Comparison of ENCODE assay signal across 8 mouse cellular contexts in genomic region chr17:17837919-17838701, GRCm38 (mm10). TPM values are rescaled to one million over a fixed set of nuclear protein-coding genes. Genes with fewer than 3 reads are reported as not detected.
DNase-seq lines count a peak whose midpoint lies in the region; ATAC-seq and TF ChIP-seq lines count a peak whose summit lies in the region.

No protein-coding gene starts in this region.

- intact Hi-C loops in heart, postnatal 25 days (cut with DNase I), result loop anchor here (5.0 to 10.0 kb wide), 4 partner anchors 51 to 463 kb away; partner anchors contain the start of gene Riok2

- ATAC-seq in forebrain, embryonic 15.5 days (replicated peaks), result peak; percentile 97
- peak; percentile 96 for ATAC-seq in lung, embryonic 14.5 days (ENCODE audit: insufficient read depth)

- H3K4me1 ChIP-seq in ES-E14 (ENCODE audit: control insufficient read depth in 2 of 2, insufficient read depth in 2 of 2, low read length in 2 of 2, poor library complexity in 1 of 2), result peaks cover 0 to 9% of the 10 kb centered on the region in 2 experiments; a peak in 3 of 4 replicates
- peaks cover 55% of the 10 kb centered on the region for H3K4me1 ChIP-seq in forebrain, embryonic 15.5 days
- H3K4me1 ChIP-seq in lung, embryonic 14.5 days (ENCODE audit: insufficient read depth), result peaks cover 26% of the 10 kb centered on the region
- H3K4me1 ChIP-seq in olfactory bulb, adult 2 months (ENCODE audit: control insufficient read depth, insufficient read depth, low read length), result peaks cover 4% of the 10 kb centered on the region; the same call in 1 of the 2 replicates
- H3K4me1 ChIP-seq in thymus, adult 2 months (replicated peaks; ENCODE audit: control insufficient read depth, insufficient read depth, low read length), result no peaks in the 10 kb centered on the region; the same call in 1 of the 2 replicates

- under 1% methylated on average over 43 of the region's 43 CpGs for WGBS in forebrain, embryonic 15.5 days
- under 1% methylated on average over 43 of the region's 43 CpGs for WGBS in lung, embryonic 14.5 days
- under 1% methylated on average over 43 of the region's 43 CpGs for WGBS in olfactory bulb, adult 2 months
- WGBS in thymus, adult 2 months, result under 1% methylated on average over 43 of the region's 43 CpGs

- TF ChIP-seq POLR2A in olfactory bulb, adult 2 months (IDR thresholded peaks at IDR 0.05; ENCODE audit: insufficient read depth, low read depth, low read length), result 0 out of 2 replicates have a peak, but pooled peaks have one; percentile 14
- TF ChIP-seq POLR2A in thymus, adult 2 months (IDR thresholded peaks at IDR 0.05; ENCODE audit: control insufficient read depth, extremely low read depth, insufficient read depth, low read length, poor library complexity), result peak; percentile 50; the same call in 1 of the 2 replicates

- peak overlapping the region; percentile 80 for H3K9ac ChIP-seq in ES-E14 (ENCODE audit: insufficient read depth, low read depth, low read length, poor library complexity, severe bottlenecking)
- H3K9ac ChIP-seq in forebrain, embryonic 15.5 days (replicated peaks), result peak overlapping the region; percentile 56
- peak overlapping the region; percentile 56 for H3K9ac ChIP-seq in lung, embryonic 14.5 days

- peak overlapping the region; percentile 66 for H3K4me2 ChIP-seq in forebrain, embryonic 15.5 days (replicated peaks)
- H3K4me2 ChIP-seq in lung, embryonic 14.5 days, result peak overlapping the region; percentile 67

- H3K4me3 ChIP-seq in ES-E14 (ENCODE audit: insufficient read depth in 1 of 2, low read depth in 1 of 2, low read length in 2 of 2, poor library complexity in 1 of 2, severe bottlenecking in 1 of 2), result peak overlapping the region; percentile 73 to 85
- peak overlapping the region; percentile 49 for H3K4me3 ChIP-seq in forebrain, embryonic 15.5 days
- H3K4me3 ChIP-seq in layer of hippocampus, adult 2 months, result peak overlapping the region; percentile 61
- peak overlapping the region; percentile 35 for H3K4me3 ChIP-seq in lung, embryonic 14.5 days (ENCODE audit: low read depth, low read length)
- H3K4me3 ChIP-seq in olfactory bulb, adult 2 months (ENCODE audit: insufficient read depth, low read depth, low read length), result peak overlapping the region; percentile 62
- H3K4me3 ChIP-seq in thymus, adult 2 months (ENCODE audit: control insufficient read depth, insufficient read depth, low read length), result peak overlapping the region; percentile 53

- in situ Hi-C loops in ES-E14 (cut with MboI; ENCODE audit: low sequenced_read_pairs in 2 of 2, unreplicated experiment in 2 of 2), result no loop called here

- H3K36me3 ChIP-seq in ES-E14 (ENCODE audit: control insufficient read depth, insufficient read depth, low read length, poor library complexity, severe bottlenecking), result peaks cover 3% of the 10 kb centered on the region
- peaks cover 27% of the 10 kb centered on the region for H3K36me3 ChIP-seq in forebrain, embryonic 15.5 days
- peaks cover 67% of the 10 kb centered on the region for H3K36me3 ChIP-seq in lung, embryonic 14.5 days (ENCODE audit: insufficient read depth)
- no peaks in the 10 kb centered on the region for H3K36me3 ChIP-seq in thymus, adult 2 months (ENCODE audit: control insufficient read depth, insufficient read depth, low read length)

- H3K27me3 ChIP-seq in forebrain, embryonic 15.5 days, result no peaks in the 10 kb centered on the region
- H3K27me3 ChIP-seq in lung, embryonic 14.5 days (ENCODE audit: insufficient read depth, low read length), result no peaks in the 10 kb centered on the region
- no peaks in the 10 kb centered on the region for H3K27me3 ChIP-seq in thymus, adult 2 months (ENCODE audit: control insufficient read depth, insufficient read depth, low read length)

- TF ChIP-seq CTCF in layer of hippocampus, adult 2 months (conservative IDR thresholded peaks at IDR 0.05), result peak; percentile 90
- TF ChIP-seq CTCF in lung, embryonic 14.5 days (IDR thresholded peaks at IDR 0.05; ENCODE audit: low read depth), result peak; percentile 81
- TF ChIP-seq CTCF in olfactory bulb, adult 2 months (IDR thresholded peaks at IDR 0.05; ENCODE audit: insufficient read depth, low read depth, low read length), result peak; percentile 90
- peak; percentile 91 for TF ChIP-seq CTCF in thymus, adult 2 months (IDR thresholded peaks at IDR 0.05; ENCODE audit: borderline replicate concordance, control insufficient read depth, extremely low read depth, insufficient read depth, low read length, poor library complexity)

- no peaks in the 10 kb centered on the region for H3K9me3 ChIP-seq in ES-E14 (ENCODE audit: control insufficient read depth, insufficient read depth, low read depth, low read length)
- H3K9me3 ChIP-seq in forebrain, embryonic 15.5 days, result no peaks in the 10 kb centered on the region
- no peaks in the 10 kb centered on the region for H3K9me3 ChIP-seq in lung, embryonic 14.5 days (ENCODE audit: low read depth, low read length)

- H3K27ac ChIP-seq in ES-E14 (ENCODE audit: insufficient read depth, low read depth, low read length, poor library complexity, severe bottlenecking), result peak overlapping the region; percentile 90
- peak overlapping the region; percentile 82 for H3K27ac ChIP-seq in forebrain, embryonic 15.5 days (replicated peaks)
- H3K27ac ChIP-seq in layer of hippocampus, adult 2 months, result peak overlapping the region; percentile 92
- H3K27ac ChIP-seq in lung, embryonic 14.5 days (ENCODE audit: low read depth), result peak overlapping the region; percentile 73
- peak overlapping the region; percentile 49 for H3K27ac ChIP-seq in olfactory bulb, adult 2 months (ENCODE audit: insufficient read depth, low read depth, low read length)
- H3K27ac ChIP-seq in thymus, adult 2 months (ENCODE audit: control insufficient read depth, insufficient read depth, low read length), result peak overlapping the region; percentile 7; the same call in 1 of the 2 replicates

- peak; percentile 97 for DNase-seq in ES-E14 (ENCODE audit: low read depth, low spot score)
- DNase-seq in cerebellum, adult 11-12 months, result peak; percentile 97
- peak; percentile 98 for DNase-seq in heart, postnatal 25 days (ENCODE audit: low spot score)
- DNase-seq in layer of hippocampus, adult 2 months (ENCODE audit: low spot score in 2 of 2), result peak; percentile 95 to 96
- peak; percentile 96 for DNase-seq in lung, embryonic 14.5 days
- peak; percentile 96 for DNase-seq in thymus, adult 2 months

TF ChIP-seq in ES-E14, 5 proteins besides CTCF, POLR2A, EP300 and RAD21:
- peak; percentile 63; the same call in 1 of the 2 replicates for TF ChIP-seq HCFC1 (IDR thresholded peaks at IDR 0.05; ENCODE audit: borderline replicate concordance, insufficient read depth, low read length)
- peak; percentile 82 for TF ChIP-seq MAFK (IDR thresholded peaks at IDR 0.05; ENCODE audit: insufficient read depth, low read depth, low read length)
- TF ChIP-seq ZC3H11A (IDR thresholded peaks at IDR 0.05; ENCODE audit: borderline replicate concordance, low read depth, low read length), result no peak

RNA-seq across cellular contexts. Expression of gene Spaca6, which starts 11.2 kb away (rescaled TPM):
- 12.7 and 16.6 TPM in 2 replicates for total RNA-seq in ES-E14 (2012; rRNA removed)
- 26.8 and 27.1 TPM in 2 replicates for polyA plus RNA-seq in forebrain, embryonic 15.5 days (2015; fragmentation: Nextera tagmentation; extraction: Ambion mirVana)
- total RNA-seq in heart, postnatal 25 days (2021), result 10 to 100 TPM; 12.6 to 15.2 TPM
- 100 to 1,000 TPM; 109 to 126 TPM for total RNA-seq in layer of hippocampus, adult 2 months (2021)
- 33.2 and 38.9 TPM in 2 replicates for polyA plus RNA-seq in lung, embryonic 14.5 days (2014; fragmentation: Nextera tagmentation; extraction: Ambion mirVana)
- not detected in 2 replicates for polyA plus RNA-seq in olfactory bulb, adult 2 months (2012; ENCODE audit: insufficient read depth, insufficient read length, low replicate concordance, missing spikeins)
- 11.3 and 14.9 TPM in 2 replicates for polyA plus RNA-seq in thymus, adult 2 months (2012; rRNA removed)

RNA-seq across cellular contexts. Expression of gene Has1, which starts 16.9 kb away (rescaled TPM):
- total RNA-seq in ES-E14 (2012; rRNA removed), result 0.22 and 0.37 TPM in 2 replicates
- 0.64 and 0.71 TPM in 2 replicates for polyA plus RNA-seq in forebrain, embryonic 15.5 days (2015; fragmentation: Nextera tagmentation; extraction: Ambion mirVana)
- under 1 TPM; 0.45 to 0.55 TPM for total RNA-seq in heart, postnatal 25 days (2021)
- total RNA-seq in layer of hippocampus, adult 2 months (2021), result under 1 TPM; 0.25 to 0.56 TPM
- 2.1 and 2.2 TPM in 2 replicates for polyA plus RNA-seq in lung, embryonic 14.5 days (2014; fragmentation: Nextera tagmentation; extraction: Ambion mirVana)
- polyA plus RNA-seq in olfactory bulb, adult 2 months (2012; ENCODE audit: insufficient read depth, insufficient read length, low replicate concordance, missing spikeins), result not detected in 2 replicates
- 0.33 and 0.50 TPM in 2 replicates for polyA plus RNA-seq in thymus, adult 2 months (2012; rRNA removed)

RNA-seq across cellular contexts. Expression of gene Fpr1, which starts 45.6 kb away (rescaled TPM):
- total RNA-seq in ES-E14 (2012; rRNA removed), result not detected in 2 replicates
- polyA plus RNA-seq in forebrain, embryonic 15.5 days (2015; fragmentation: Nextera tagmentation; extraction: Ambion mirVana), result not detected in 2 replicates
- under 1 TPM in 1 of 2 experiments, not detected in 1; 0.18 TPM for total RNA-seq in heart, postnatal 25 days (2021)
- not detected for total RNA-seq in layer of hippocampus, adult 2 months (2021)
- 0.13 and 0.46 TPM in 2 replicates for polyA plus RNA-seq in lung, embryonic 14.5 days (2014; fragmentation: Nextera tagmentation; extraction: Ambion mirVana)
- not detected in 2 replicates for polyA plus RNA-seq in olfactory bulb, adult 2 months (2012; ENCODE audit: insufficient read depth, insufficient read length, low replicate concordance, missing spikeins)
- polyA plus RNA-seq in thymus, adult 2 months (2012; rRNA removed), result 0.50 and 0.74 TPM in 2 replicates

RNA-seq across cellular contexts. Expression of gene Fpr2, which starts 49.5 kb away (rescaled TPM):
- total RNA-seq in ES-E14 (2012; rRNA removed), result not detected in 2 replicates
- polyA plus RNA-seq in forebrain, embryonic 15.5 days (2015; fragmentation: Nextera tagmentation; extraction: Ambion mirVana), result not detected in 2 replicates
- total RNA-seq in heart, postnatal 25 days (2021), result not detected
- not detected for total RNA-seq in layer of hippocampus, adult 2 months (2021)
- 0.17 and 1.1 TPM in 2 replicates for polyA plus RNA-seq in lung, embryonic 14.5 days (2014; fragmentation: Nextera tagmentation; extraction: Ambion mirVana)
- not detected in 2 replicates for polyA plus RNA-seq in olfactory bulb, adult 2 months (2012; ENCODE audit: insufficient read depth, insufficient read length, low replicate concordance, missing spikeins)
- 0.18 and 0.73 TPM in 2 replicates for polyA plus RNA-seq in thymus, adult 2 months (2012; rRNA removed)

RNA-seq across cellular contexts. Expression of gene Fpr3, which starts 49.5 kb away (rescaled TPM):
- total RNA-seq in ES-E14 (2012; rRNA removed), result not detected in 2 replicates
- polyA plus RNA-seq in forebrain, embryonic 15.5 days (2015; fragmentation: Nextera tagmentation; extraction: Ambion mirVana), result not detected in 2 replicates
- total RNA-seq in heart, postnatal 25 days (2021), result not detected
- total RNA-seq in layer of hippocampus, adult 2 months (2021), result not detected
- polyA plus RNA-seq in lung, embryonic 14.5 days (2014; fragmentation: Nextera tagmentation; extraction: Ambion mirVana), result not detected in 2 replicates
- not detected in 2 replicates for polyA plus RNA-seq in olfactory bulb, adult 2 months (2012; ENCODE audit: insufficient read depth, insufficient read length, low replicate concordance, missing spikeins)
- not detected in 2 replicates for polyA plus RNA-seq in thymus, adult 2 months (2012; rRNA removed)

Comparison
In these comparisons a context has a peak if more than half of its experiments do, and no peak if none do; other contexts are left out.
1. Peak in every context shown above with its lines: DNase-seq, ATAC-seq, H3K4me3 ChIP-seq and H3K27ac ChIP-seq.
2. H3K27ac ChIP-seq: peak in every context shown above with its lines; median percentile 92 in layer of hippocampus, adult 2 months; 90 in ES-E14; 82 in forebrain, embryonic 15.5 days; 73 in lung, embryonic 14.5 days; 49 in olfactory bulb, adult 2 months; 7 in thymus, adult 2 months.